Mouse (Mus musculus) left cerebral cortex, adult 9 months (tissue): ENCODE measurements at regions not wholly inside any gene's neighbourhood (a gene's known extent, or its start where the extent isn't known, plus 50 kb on each side); places are given as distances from the start of the nearest gene placed in this dataset.

ENCODE experiments used
- DNase-seq, 2 experiments: peaks; one replicate each; pipeline ENCODE4 v3.0.0; 2022; ENCODE audit warnings: low spot score in 2 of 2

DNA sequence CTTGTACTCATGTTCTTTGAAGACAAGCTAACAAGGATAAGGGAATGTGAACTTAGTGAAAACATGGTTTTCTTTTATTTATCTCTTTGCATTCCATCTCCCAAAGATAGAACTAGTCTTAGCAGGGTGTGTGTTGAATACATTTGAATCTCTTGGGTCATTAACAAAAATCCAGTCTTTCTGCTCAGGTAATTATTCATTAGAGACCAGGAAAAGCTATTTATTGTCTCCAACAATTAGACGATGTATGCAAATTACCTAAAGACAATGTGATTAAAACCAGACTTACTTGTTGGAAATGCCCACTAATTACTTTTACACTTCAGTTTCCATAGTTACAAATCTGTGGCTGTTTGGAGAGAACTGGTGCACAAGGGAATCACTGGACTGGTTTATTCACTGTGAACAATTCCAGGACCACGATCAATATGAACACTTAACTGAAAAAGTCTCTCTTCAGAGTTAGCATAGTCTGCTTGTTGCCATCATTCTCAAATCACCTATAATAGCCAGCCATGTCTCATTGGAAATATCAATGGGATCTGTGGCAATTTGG, 584.4 kb downstream of the Mettl4 start:
- no peak for DNase-seq

DNA sequence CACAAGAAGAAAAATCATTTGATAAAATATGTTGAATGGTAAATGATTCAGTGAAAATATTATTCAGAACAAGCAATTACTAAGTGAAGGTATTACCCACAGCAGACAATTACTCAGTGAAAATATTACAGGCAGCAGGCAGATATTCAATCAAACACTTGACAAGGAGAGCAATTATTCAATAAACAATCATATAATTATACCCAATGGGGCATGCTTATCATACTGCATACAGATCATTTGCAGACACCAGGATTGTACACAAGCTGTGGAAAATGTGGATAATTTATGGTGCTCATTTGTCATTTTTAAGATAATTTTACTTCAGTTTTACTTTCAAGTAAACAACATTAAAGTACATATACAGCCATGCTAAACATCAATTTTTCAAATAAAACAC, 605.5 kb downstream of the Mettl4 start:
- no peak for DNase-seq

DNA sequence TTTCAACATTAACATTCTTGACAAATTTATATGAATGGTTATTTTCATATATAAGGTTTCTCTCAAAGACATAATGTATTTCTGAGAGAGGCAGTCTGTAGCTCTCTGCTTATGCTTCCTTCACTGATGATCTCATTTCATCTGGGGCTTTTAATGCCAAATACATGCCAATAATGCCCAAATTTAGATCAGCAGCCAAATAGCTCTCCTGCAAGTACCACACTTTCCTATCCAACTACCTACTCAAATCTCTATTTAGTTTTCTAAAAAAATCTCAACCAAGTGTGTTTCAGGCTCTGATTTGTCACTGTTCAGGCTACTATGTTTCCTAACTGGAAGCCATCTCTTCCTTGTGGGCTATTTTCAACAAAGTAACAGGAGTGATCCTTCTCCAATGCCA, 616.6 kb downstream of the Mettl4 start:
- peak; percentile 15 to 42 for DNase-seq

DNA sequence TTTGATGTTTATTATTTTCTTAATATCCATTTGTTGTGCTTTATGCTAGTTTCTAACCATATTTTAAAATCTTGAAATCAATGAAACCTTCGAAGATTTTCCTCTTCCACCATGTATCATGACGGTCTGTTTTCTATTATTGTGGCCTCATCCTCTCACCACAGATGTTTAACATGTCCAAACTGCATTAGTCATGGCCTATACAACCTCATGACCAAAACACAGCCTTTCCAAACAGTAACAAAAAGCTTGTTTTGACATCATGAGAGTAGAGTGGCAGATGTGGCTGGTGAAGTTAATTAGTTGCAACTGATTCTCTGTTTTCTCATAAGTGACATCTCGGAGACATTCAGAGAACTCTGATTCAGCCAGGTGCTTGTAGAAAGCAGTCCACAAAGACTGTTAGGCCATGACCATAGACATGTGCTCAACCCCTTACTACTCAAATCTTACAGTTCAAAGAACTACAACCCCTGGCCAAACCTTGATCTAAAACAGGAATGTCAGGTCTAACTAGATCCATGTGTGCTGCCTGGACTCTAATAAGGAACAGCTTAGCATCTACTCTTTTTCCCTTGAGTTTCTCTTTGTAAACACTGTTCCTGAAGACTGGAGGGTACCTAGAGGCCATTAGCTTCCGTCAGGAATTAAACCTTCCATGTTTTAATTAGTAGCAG, 655.7 kb downstream of the Mettl4 start:
- no peak for DNase-seq

DNA sequence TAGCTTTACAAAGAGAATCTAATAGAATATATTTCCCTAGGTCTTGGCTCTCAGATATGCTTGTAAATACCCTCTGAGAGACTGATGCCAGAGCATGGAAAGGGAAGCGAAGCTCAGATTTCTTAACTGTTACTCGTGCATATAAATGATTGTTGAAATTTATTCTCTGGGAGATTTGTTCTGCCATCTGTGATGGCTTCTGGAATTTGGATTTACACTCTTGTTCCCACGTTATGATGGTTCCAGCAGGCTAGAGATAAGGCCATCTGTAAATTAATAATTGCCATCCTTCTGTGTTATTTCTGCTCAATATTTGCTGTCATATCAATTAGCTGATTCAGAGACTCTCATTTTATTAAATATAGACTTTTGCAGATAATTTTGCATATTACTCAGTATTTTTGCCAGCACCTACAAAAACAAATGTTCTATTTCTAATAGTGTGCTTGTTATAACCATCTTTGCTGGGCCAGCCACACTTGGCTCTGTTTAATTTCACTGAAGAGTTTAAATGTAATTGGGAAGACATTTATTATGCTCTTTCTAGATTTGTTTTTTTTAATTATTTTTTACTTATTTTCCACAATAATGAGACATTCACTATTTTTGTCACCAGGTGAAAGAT, 695.3 kb downstream of the Mettl4 start:
- no peak for DNase-seq

DNA sequence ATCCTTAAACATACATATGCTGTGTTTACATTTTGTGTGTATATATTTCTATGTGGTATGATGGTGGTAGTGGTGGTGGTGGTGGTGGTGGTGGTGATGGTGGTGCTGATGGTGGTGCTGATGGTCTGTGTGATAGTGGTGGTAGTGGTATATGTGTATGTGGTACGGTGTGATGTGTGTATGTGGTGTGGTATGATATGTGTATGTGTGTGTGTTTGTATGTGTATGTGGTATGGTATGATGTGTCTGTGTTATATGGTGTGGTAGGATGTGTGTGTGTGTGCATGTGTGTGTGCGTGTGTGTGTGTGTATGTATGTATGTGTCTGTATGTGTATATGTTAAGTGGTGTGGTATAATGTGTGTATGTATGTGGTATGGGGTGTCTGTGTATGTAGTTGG, 701.3 kb downstream of the Mettl4 start:
- no peak for DNase-seq

DNA sequence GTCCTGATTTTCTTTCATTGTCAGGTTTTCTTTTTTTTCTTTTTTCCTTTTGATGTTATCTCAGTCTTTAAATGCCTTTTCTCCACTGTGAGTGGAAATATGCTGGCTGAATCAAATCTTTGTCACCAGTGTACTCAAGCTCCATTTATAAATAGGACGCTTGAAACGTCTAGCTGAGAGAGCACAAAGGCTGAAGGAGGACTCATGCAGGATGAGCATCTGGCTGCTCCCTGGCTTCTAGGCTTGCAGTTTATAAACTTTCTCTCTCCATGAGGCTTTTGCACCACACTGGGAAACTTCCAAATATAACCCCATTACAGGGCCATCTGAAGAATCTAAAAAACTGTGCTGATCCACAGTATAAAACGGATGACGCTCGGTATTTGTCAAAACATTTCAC, 711.6 kb downstream of the Mettl4 start:
- DNase-seq = peak in 1 of 2 experiments; percentile 3

DNA sequence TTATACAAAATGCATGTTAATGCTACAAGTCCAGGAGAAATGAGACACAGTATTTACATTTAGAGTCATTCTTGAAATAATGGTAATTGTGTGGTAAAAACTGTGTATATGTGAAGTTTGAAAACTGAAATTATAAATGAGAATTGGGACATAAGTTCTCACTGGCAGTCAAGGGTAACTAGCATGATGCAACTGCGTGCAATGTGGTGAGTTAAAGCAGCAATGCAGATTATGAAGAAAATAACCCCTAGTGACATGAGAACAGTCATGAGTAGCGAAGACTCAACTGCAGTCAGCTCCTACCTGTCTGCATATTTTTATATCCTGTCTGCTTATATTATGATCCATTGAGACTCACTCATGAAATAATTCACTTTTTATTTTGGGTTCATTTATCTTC, 737.4 kb downstream of the Mettl4 start:
- DNase-seq = no peak

DNA sequence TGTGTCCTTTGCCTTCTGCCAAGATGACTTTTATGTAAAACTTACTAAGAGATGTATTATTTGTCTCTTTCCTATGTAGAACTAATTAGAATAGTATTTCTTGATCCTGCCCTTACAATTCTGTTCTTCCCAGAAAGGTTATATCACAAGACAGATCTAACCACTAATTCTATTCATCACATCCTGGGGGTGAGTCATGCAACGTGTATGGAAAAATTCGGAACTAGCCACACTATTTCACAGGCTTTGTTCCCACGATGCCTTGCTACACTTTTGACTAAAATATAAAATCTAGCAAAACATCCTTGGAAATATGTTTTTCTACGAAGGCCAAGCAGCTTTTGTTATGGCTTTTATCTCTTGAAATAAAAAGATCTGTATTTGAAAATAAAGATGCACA, 747.7 kb downstream of the Mettl4 start:
- no peak for DNase-seq

DNA sequence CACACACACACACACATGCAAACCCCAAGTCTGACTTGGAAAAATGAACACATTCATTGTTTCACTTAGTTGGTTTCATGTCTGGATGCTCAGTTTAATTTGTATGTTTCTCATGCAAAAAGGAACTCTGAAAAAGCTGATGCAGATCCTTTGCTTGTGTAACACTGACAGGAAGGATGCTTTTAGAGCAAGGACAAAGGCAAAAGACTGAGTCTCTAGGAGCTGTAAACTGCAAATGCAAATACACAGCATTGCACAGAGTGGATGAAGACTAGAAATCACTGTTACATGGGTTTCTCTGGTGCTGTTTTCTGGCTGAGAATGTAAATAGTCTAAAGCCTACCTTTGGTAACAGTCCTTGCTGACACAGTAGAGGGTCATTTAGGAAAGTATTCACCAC, 748.3 kb downstream of the Mettl4 start:
- no peak for DNase-seq

DNA sequence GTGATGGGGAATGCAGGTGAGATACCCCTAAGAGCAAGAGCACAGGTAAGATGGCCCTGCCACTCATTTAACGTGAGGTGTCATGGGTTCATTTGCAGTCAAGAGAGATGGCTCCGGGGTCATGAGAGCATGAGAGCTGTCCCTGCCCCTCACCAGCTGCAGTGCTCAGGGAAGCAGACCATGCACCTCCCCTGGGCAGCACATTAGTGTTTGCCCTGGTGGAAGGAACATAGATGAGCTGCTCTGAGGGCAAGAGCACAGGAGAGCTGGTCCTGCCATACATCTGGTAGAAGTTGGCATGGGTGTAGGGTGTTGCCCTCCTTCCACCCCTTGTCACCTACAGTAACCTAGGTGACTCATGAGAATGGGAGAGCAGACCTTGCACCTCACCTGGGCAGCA, 762.9 kb downstream of the Mettl4 start:
- no peak for DNase-seq
